Mouse (Mus musculus) hindlimb bud, embryonic 11.5 days (tissue): Measurements from ENCODE around the gene F13a1.
A peak's percentile ranks its signal among the peaks of the same experiment; 100 is the strongest.

Experiments used
- DNase-seq: peaks from one replicate; pipeline ENCODE4 v3.0.0-alpha.2; 2012; ENCODE audit warnings: low read depth, low spot score; ENCODE audit errors: extremely low spot score

F13a1 gene

DNA sequence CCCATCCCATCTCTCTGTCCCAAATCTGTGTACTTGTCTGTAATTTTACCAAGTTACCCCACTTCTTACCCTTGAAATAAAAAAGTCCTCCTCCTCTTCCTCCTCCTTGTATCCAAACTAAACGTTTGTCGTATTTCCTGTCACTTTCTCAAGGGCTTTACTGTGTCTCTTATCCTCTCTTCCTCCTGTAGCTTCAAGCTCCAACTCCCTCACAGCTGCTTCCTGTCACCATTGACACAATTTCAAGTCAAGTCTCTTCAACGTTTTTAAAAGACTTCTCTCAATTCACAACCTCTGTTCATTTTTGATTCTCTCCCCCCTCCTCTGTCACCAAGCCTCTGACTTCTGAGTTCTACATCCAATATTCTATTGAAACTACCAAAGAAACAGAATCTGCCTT is at the start of gene F13a1:
F13a1 (minus strand) TSS at position 119 of the 400 bp plus-strand sequence.
- DNase-seq: no peak

DNA sequence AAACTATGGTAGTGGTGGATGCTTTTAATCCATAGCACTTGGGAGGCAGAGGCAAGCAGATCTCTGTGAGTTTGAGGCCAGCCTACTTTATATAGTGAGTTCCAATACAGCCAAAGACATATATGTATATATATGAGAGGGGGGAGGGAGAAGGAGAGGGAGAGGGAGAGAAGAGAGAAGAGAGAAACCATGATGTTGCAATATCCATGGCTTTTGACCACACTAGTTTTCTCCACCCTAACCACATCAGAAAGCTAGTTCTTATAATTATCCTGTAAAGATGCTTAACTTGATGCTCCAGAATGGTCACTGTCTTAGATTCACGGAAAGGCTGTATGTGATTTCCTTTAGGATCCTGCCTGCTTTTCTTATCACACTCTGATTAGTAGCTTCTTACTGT is 41.6 kb upstream of the F13a1 start:
- DNase-seq: no peak

DNA sequence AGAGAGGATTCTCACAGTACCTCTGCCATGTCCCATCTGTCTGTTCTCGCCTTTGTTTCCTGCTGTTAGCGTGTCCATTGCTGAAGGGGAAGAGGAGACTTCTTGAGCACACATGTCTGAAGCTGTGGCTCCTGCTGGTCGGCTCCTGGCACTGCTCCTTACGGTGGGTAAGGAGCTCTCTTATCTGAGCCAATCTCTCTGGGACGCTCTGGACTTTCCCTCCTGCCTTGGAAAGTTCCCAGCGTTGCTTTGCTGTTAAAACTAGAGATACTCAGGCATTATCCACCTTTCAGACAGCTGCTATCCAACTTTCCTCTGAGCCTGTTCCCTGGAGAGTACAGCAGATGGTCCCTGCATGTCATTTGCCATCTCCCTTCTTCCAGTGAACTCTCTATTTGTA is 39.1 kb upstream of the F13a1 start:
- no peak for DNase-seq

DNA sequence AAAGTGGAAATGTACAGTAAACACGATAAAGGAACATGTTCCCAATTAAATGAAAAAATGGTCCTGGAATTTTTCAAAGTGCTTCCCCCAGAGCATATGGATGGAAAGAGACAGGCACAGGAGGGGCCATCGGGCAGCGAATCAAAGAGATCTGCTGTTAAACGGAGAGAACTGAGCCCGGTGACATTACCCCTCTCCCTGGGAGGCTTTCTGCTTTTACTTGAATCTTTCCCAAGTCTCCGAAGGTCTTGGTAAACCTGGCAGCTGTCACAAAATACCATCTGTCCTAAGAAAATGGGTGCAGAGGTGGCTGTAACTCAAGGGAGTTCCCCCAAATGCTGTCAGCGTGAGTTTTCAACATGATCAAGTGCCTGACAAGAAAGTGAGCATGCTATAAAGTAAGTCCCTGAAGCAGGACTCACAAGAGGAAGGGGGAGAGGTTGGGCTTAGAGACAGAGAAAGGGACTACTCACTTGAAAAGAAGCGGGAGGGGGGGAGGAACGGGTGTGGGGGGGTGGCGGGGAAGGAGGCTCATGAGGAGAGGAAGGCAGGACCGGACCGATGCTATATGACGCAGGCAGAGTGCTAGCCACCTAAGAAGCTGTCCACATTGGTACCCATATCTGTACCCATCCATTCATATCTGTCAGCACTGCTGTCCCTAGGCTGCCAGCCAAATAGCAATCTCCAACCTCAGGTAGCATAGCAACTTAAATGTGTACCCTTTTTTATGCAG is 31.6 kb upstream of the F13a1 start:
- no peak for DNase-seq

DNA sequence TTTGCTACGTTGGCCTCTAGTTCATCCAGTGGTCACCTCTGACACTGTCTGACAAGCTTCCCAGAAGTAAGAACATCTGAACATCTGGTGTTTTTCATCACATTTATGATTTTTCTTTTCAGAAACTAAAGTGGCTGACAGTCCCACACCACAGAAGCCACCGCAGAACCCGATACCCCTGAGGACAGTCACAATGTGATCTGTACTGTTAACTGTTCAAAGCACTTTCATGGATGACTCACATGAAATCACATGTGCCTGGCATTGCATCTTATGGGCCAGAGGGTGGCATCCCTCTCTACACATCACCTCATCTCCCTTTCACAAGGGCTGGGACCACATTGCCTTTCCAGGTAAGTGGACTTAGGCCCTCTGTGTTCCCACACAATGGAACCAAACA is 21.3 kb upstream of the F13a1 start:
- no peak for DNase-seq

DNA sequence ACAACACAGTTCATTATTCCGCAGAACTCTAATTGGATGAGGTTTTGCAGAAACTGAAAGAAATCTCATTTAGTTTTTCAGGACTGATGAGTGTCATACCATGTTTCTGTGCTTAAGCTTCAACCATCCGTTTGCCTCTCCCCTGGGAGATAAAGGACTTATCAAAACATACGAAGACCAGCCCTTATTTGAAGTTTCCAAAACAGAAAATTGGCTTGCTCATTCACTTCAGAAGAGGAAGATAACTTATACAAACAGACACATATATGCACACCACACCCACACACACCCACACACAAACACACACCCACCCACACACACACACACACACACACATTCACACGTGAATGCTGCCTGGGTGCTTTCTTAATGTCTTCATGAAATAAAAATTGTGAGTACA is 20.8 kb upstream of the F13a1 start:
- no peak for DNase-seq

DNA sequence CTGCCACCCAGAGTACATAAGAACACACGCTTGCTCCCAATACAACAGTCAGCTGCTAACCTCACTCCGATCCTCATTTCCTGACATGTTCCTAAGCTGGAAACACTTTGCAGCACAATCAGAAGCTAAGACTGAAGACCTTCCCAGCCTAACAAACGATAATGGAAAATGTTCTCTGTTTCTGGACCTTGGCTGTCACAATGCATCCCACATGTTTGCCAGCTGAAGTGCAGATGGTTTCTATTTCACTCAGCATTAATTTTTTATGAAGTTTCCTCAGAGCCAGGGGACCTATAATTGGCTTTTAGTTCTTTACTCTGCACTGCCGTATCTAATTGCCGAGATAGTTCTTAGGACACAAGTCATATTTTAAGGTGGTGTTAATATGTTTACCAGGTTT is 10.8 kb upstream of the F13a1 start:
- peak; percentile 47 for DNase-seq

DNA sequence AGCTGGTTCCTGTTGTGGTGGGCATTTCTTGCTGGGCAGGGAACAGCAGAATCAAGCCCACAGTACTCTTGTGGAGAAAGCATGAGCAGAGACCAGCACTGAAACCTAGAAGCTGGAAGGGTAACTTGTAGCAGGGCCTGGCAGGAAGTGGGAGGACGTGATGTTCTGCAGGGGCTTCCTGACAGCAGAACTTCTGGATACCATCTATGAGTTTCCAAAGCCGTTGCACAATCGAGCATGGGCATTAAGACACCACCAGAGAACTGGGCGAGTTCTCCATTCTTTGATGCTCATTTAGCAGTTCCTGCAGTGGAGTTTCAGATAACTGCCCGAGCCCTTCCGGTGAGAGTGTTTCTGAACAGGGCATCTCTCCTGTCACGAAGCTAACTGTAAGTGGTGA is 6.6 kb upstream of the F13a1 start:
- no peak for DNase-seq

DNA sequence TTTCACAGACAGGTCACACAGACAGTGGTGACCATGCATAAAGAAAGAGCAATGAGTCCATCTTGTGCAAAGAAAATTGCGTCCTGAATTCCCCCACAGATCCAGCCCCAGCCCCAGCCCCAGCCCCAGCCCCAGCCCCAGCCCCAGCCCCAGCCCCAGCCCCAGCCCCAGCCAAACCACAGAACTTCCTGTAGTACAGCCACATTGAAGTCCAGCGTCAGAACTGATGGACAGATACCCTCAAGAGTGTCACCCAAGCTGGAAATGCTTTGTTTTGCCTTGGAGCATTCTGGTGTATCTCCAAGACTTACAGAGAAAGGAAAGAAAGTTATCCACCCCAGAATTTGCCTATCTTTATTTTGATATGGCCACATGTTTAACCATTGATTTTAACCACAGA is 413 bp downstream of the F13a1 start:
- no peak for DNase-seq

DNA sequence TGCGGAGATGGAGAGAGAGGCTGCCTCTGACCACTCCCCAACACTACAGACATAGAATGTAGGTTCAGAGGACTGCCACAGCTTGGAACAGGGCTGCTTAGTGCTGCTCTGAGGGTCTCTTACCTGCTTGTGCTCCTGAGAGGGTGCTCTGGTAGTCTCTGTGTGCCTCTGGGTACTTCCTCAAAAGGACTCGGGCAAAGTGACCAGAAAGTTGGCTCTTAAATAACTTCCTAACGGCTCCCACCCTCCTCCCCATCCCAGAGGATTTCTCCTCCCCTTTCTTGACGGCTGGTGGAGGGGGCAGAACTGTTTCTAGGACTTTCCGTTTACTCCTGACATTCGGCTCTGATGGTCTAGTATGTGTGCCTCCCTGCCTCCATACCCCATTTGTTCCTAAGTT is 1.0 kb downstream of the F13a1 start:
- no peak for DNase-seq

DNA sequence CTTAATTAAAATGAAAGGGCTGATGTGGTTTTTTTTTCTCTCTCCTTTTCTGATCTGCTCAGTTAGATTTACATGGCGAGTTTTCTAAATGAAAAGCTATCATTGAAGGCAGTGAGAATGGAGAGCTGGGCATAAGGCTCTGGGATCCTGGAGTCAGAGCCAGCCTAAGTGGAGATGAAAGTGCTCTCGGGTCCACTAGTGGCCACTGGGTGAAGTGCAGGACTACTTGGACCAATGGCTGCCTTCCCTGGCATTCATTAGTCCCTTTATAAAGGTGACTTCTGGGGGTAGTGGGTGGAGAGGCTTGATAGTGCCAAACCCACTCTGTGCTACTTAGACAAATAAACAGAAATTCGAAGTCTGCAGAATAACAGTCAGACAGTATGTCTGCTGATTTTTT is 5.0 kb downstream of the F13a1 start:
- DNase-seq: no peak

DNA sequence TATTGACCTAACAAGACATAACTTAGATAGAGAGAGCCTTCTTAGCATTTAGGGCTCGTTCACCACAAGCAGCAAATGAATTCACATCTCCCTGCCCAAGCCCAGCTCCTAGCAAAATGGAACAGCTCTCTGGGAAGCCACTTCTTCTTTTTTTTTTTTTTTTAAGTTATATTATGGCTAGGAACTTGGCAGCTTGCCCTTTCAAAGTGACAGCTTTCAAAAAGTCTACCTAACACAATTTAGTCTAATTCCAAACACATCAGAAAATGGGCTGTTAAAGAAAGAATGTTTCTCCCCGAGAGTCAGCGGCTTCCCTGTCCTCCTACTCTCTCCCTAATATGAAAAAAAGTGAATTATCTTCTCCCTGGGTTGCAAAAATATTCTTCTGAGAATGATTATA is 15.3 kb downstream of the F13a1 start:
- DNase-seq: no peak

DNA sequence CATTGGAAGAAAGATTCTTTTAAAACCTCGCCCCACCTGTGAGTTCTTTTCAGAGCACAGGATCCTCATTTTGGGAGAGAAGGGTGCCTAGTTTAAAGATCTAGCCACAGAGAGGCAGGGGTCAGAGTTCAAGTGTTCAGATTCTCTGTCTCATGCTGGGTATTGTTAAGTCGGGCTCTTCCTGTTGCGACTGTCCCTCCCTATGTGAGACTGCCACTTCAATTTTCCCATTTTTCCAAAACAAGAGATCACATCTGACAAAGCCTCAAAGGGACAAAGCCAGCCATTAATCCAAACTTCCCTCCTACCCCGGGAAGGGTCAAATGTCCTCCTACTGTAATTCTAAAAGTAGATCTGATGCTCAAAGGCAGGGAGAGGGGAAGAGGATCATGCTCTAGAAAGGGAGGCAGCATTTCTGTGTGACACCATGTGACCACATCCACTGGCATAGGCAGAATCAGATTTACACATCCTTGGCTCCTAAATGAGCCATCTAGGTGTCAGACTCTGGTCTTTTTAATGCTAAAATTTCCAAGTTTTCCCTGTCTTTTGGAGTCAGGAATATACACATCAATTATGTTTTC is 24.0 kb downstream of the F13a1 start:
- DNase-seq: no peak

DNA sequence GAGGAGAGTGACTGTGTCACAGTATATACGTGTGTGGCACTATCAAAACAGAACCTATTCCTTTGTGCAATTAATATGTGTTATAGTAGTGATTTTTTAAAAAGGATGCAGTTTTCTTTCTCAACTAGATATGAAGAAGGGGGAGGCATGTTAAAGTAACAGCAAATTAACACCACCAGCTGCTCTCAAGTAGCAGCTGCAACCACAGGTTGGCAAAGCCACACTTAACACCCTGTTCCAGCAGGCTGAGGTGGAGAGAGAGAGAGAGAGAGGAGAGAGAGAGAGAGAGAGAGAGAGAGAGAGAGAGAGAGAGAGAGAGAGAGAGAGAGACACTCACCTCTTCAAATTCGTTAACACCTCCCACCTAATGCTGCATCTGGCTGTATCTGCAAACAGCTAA is 28.5 kb downstream of the F13a1 start:
- no peak for DNase-seq

DNA sequence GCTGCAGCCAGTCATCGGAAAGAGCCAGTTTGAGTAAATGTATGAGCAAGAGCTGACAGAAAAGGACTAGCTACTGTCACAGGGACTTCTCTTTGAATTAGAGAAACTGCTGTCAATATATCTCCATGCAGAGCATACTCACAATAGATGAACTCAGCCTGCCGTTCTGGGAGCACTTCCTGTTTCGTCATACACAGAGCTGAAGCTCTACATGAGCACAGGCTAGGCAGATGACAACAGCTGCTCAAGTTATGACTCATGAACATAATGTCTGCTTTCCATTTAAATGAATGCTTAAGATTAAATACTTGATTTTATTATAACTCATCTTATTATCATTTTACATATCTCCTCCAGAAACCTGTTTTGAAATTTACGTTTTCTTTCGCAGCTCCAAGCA is 39.3 kb downstream of the F13a1 start:
- no peak for DNase-seq

DNA sequence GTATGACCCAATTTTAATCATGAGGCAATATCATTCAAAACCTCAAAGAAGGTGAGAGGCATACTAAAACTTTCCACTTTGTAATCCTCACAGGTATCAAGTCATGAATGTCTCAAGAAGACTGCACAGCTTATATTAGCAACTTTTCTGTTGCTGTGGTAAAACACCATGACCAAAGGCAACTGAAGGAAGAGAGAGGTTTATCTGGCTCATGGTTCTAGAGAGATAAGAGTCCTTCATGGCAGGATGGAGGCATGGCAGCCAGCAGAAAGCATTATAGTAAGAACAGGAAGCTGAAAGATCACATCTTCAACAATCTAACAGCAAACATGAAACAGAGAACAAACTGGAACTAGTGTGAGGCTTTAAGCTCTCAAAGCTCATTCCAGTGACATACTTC is 43.8 kb downstream of the F13a1 start:
- DNase-seq: no peak

DNA sequence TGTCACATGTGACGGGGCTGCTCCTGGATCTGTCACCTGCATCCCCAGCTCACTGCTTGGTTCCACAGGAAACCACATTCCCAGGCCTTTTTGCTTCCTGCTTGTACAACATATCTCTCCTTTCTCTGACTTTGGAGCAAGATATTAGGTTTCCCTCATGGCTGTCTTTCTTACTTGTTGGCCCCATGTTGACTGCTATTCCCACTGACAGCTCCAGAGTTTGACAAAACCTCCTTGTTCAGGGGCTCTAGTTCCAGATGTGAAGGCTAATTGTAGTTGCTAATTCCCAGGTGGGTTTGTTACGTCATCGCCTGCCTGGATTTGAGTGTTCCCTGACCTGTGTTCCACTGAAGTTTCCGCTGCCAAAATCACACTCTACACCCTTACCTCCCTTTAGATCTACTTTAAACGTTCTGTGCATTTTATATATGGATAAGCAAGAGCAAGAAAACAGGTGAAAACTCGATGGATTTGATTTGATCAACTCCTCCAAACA is 50.8 kb downstream of the F13a1 start:
- no peak for DNase-seq

DNA sequence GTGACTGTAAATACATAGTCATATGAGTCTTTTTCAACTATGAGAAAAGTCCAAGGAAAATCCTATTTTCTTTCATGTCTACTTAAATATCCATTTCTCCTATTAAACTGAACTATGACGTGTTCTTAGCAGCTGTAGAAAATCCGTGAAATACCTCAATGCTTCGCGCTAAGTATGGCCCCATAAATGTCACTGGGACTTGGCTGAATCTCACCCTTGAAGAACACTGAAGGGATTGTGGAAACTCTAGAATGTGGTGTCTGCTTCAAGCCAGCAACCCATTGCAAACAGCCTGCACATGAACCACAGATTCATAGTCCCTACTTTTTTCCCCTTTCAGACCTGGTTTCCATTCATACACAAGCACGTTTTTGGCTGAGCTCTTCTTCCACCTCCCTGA is 56.5 kb downstream of the F13a1 start:
- no peak for DNase-seq

DNA sequence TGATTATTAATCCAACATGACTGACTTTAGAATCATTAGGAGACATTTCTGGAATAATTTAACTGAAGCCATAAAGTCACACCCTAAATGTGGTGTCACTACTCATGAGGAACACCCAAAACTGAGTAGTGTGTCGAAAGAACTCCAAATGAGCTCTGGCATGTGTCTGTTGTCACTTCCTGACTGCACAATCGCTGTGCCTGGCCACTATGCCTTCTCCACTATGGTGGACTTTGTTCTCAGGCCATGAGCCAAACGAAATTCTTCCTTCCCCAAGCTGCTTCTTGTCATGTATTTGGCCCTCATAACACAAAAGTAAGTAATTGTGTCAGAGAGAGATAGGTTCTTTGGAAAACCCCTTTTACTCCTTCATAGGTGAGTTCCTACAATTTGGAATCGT is 61.7 kb downstream of the F13a1 start:
- no peak for DNase-seq

DNA sequence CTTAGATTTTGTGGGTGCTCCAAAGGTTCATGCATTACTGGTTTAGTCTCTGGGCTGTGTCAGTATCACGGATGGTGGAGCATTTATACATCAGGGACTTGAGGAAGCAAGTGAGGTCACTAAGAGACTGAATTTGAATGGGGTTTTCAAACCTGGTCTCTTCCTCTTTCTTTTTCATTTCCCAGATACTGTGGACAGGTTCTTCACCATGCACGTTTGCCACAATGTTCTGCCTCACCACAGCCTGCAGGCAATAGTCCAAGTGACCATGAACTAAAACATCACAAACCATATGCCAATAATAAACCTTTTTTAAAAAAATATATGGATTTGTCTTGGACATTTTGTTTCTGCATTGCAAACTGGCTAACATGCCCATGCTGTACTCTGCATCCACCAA is 77.0 kb downstream of the F13a1 start:
- no peak for DNase-seq

DNA sequence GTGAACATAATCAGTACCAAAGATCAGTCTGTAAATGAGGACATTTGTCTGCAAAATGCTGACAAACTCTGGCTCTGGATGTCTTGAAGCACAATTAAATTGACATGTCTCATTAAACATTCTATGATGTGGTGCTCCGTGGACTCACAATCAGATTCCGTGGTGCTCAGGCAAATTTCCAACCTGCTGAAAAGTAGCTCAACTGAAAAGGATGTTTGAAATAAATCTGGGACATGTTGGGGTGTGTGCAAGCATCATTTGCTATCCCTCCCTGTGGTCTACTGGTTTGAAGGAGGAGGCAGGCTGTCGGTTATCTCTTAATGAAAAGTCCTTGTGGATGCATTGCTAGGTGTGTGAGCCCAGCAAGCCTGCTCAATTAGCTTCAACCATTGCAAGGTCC is 77.8 kb downstream of the F13a1 start:
- no peak for DNase-seq

DNA sequence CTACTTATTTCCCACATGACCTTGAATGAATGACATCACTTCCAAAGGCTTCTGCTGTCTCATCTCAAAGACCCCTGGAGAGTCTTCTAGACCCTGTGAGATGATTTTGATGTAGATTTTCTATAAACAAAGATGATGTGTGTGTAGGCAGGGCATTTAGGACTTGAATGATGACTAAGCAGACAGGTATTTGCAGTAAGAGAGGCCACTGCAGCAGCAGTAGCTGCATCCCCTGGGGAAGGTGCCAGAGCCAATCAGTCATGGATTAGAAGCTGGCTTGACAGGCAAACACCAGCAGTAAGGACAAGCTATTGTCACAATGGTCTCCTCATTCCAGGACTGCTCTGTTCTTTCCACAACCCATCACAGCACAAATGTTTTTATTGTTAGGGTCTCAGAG is 87.1 kb downstream of the F13a1 start:
- DNase-seq: no peak

DNA sequence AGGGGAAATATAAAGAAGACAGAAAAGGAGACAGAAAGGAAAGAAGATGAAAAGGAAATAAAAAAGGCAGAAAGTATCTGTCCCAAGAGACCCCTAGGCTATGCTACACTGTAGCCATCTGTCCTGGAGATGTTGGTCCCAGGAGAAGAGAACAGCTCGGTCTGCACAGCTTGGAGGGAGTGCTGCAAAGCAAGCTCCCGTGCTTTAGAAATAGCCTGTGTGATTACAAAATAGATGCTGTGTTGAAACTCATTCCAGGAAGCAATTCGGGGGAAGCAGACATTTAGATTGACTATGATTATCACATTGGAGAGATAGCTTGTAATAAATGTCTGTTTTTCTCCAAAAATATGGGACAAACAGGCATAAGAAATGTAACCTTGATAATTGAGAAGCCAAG is 91.0 kb downstream of the F13a1 start:
- no peak for DNase-seq
